Mouse (Mus musculus) frontal cortex, adult (tissue): Measurements from ENCODE around the gene Apof.
A peak's percentile ranks its signal among the peaks of the same experiment; 100 is the strongest.
"Not testable (repeated sequence)": the region's sequence is repeated elsewhere in the genome, so short reads cannot be mapped to it uniquely, and the experiment has no call there.

Experiments used
- ATAC-seq: cut with Nextera tagmentation; 2 replicates; pipeline ENCODE4 v1.9.2; 2017; ENCODE audit warnings: mild to moderate bottlenecking, moderate library complexity, mixed read lengths; ENCODE audit not compliant: low TSS enrichment

The Apof gene

GRCm38 (mm10) chr10:128258953-128259352 is 9.5 kb upstream of the Apof start:
- ATAC-seq = peak; percentile 34; the same call in 1 of the 2 replicates

GRCm38 (mm10) chr10:128259946-128260345 is 8.5 kb upstream of the Apof start:
- no peak for ATAC-seq

DNA sequence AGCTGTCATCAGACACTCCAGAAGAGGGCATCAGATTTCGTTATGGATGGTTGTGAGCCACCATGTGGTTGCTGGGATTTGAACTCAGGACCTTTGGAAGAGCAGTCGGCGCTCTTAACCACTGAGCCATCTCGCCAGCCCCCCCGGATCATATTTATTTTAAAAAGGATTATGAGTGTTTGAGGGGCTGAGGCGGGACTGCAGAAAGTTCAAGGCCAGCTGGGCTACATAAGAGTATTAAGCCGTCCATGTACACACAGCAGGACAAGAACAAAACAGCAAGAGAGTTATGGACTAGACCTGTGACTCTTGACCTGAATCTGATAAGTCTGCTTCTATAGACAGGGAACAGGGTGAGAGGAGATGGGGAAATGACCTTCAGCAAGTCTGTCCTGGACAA is 8.1 kb upstream of the Apof start:
- not testable (repeated sequence) for ATAC-seq

DNA sequence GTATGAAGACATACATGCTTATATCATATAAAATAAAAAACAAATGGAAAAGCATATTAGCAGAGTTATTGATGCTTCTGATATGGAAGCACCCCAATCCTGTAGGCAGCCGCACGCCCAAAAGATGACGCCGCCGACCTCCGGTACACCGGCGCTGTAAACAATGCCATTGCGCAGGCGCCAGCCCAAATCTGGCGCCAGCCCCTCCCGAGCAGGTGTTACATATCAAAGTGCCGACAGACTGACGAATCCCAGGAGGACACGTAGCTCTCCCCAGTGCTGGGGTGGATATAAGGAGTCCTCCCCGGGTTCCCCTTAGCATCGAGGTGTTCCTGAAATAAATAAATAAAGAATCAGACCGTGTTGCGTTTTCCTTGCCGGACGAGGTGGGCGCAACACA is 6.2 kb upstream of the Apof start:
- no peak for ATAC-seq

GRCm38 (mm10) chr10:128263393-128264310 is 4.8 kb upstream of the Apof start:
- ATAC-seq = peak; percentile 78; the same call in 1 of the 2 replicates

DNA sequence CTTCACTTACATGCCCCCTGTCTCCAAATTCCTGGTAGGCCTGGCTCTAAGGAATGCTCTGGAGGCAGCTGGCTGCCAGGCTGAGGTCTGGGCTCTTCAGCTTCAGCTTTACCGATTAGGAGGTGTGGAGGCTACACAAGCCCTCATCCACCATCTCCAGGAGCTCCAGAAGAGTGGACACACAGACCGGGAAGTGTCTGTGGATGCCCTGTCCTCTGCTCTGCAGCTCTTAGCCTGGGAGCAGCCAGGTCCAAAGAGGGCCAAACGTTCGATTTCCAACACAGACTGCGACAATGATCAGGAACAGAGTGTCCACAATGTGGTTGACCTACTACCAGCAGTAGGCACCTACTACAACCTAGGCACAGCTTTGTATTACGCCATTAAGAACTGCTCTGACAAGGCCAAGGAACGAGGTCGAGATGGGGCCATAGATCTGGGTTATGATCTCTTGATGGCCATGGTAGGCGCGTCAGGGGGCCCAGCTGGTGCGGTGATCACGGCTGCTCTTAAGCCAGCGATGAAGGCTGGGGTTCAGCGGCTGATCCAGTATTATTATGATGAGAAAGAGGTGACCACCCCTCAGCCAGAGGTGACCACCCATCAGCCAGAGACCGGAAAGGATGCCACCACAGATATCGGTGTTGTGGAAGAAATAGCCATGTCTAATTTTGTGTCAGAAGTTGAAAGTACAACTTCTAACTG is 887 bp downstream of the Apof start:
- no peak for ATAC-seq

GRCm38 (mm10) chr10:128270287-128270841 is 1.9 kb downstream of the Apof start, which contains the start of gene Stat2:
Stat2 (plus strand) TSS chr10:128270559.
- peak; percentile 100 for ATAC-seq

DNA sequence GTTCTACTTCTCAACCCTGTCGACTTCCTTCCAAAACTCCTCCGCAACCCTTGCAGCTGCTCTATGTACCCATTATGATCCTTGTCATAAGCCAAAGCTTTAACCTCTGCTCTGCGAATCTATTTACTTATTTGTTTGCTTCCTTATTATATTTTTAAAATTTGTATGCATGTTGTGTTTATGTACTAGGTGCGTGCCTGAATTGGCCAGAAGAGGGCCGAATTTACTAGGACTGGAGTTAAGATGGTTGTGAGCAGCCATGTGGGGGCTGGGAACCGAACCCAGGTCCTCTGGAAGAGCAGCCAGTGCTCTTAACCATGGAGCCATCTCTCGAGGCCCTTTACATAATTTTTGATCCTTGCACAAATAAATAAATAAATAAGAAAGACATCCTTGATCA is 2.4 kb downstream of the Apof start:
- ATAC-seq = no peak

DNA sequence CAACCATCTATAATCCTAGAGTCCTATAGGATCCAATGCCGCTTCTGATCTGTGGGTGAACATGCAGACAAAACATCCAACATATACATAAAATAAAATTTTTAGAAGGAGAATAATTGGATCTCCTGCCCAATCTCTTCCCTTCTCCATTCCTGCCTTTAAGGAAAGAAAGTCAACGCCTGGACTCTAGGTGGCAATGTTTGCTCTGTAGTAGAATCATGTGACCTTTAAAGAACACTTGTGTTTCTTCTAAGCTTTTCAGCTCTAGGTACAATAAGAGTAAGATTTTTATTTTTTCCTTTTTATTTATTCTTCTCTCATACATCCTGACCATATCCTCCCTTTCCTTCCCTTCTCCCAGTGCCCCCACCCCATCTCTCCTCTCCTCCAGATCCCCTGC is 3.4 kb downstream of the Apof start:
- ATAC-seq = no peak

GRCm38 (mm10) chr10:128272819-128273439 is 4.5 kb downstream of the Apof start:
- not testable (repeated sequence) for ATAC-seq

GRCm38 (mm10) chr10:128275374-128275773 is 6.9 kb downstream of the Apof start:
- ATAC-seq = not testable (repeated sequence)

DNA sequence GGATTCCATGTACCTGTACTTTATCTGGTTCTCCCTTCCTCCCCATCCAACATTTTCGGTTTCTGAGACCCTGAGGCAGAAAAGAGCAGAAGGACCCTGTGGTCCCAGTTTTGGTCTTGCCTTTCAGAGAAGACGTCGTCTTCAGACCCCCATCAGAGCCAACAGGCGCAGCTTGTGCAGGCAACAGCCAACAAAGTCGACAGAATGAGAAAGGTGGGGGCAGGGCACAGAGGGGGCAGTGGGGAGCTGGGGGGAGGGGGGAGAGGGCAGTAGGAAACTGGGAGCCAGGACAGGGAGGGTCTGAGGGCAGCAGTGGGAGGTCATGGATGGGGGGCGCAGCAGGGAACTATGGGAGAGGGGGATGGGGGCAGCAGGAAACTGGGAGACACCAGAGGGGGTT is 9.7 kb downstream of the Apof start:
- no peak for ATAC-seq

DNA sequence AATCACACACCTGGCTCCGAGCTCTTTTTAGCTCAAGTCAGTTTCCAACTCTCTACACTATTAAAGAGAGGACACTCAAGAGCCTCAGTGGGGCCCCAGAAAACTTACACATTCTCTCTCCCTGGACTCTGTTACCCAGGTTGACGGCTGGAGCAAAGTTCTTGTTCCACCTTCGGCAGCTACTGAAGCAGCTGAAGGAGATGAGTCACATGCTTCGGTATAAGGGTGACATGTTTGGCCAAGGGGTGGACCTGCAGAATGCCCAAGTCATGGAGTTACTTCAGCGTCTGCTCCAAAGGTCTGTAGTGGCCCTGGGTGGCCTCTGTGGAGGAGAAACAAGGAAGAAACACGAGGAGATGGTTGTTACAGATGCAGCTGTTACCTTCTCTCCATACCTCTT is 12.5 kb downstream of the Apof start:
- ATAC-seq = no peak

- ATAC-seq = no peak
Observed at GRCm38 (mm10) chr10:128281682-128282081, 13.2 kb downstream of the Apof start.

DNA sequence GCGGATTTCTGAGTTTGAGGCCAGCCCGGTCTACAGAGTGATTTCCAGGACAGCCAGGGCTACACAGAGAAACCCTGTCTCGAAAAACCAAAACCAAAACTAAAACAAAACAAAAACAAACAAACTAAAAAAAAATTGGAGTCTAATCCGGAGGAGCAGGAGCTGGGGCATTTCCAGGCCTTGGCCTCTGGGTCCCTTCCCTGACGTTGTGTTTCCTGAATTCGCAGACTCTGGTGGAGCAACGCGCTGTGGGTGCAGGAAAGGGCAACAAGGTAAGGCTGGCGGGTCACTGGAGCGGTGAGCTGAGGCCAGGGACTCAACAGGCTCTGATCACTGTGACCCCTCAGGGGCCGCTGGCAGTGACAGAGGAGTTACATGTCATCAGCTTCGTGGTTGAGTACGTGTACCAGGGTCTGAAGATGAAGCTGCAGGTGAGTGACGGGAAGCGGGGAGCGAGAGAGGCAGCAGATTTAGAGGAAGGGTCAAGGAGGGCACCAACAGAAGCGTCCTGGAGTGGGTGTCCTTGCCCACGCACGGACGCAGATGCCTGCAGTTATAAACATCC is 14.5 kb downstream of the Apof start:
- ATAC-seq = no peak

DNA sequence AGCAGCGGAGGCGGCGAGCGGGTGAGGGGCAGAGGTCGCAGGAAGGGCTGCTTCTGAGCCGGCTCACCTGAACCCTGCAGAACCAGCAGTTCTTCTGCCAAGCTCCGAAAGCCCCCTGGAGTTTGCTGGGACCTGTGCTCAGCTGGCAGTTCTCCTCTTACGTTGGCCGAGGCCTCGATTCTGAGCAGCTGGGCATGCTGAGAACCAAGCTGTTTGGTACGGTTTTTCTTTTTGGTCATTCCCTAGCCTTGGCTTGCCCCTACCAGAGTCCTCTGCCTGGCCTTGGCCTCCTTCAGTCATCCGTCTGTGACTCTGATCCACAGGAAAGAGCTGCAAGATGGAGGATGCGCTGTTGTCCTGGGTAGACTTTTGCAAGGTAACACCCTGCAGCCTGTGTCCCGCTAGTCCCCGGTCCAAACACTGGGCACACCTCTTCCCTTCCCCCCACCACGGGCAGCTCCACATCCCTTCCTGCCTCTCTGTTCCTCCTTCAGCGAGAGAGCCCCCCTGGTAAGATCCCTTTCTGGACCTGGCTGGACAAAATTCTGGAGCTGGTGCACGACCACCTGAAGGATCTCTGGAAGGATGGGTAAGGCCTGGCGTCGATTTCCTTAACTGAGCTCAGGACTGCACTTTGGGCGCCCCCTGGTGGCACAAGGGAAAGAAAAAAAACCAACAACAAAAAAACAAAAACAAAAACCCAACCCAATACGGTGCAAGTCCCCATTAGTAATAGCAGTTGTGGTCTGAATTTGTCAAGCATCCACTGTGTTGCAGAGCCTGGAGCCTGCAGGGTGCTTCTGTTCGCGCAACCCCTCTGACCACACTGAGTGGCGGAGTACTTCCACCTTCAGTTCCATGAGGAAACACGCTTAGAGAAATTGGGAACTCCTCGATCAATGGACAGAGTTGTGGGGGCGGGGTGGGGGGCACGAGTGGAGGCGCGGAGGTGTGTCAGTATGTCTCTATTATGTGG is 15.4 kb downstream of the Apof start:
- peak; percentile 34; the same call in 1 of the 2 replicates for ATAC-seq

- not testable (repeated sequence) for ATAC-seq
Observed at GRCm38 (mm10) chr10:128290594-128290993, 22.1 kb downstream of the Apof start.

- no peak for ATAC-seq
Observed at GRCm38 (mm10) chr10:128296370-128297090, 28.1 kb downstream of the Apof start.

DNA sequence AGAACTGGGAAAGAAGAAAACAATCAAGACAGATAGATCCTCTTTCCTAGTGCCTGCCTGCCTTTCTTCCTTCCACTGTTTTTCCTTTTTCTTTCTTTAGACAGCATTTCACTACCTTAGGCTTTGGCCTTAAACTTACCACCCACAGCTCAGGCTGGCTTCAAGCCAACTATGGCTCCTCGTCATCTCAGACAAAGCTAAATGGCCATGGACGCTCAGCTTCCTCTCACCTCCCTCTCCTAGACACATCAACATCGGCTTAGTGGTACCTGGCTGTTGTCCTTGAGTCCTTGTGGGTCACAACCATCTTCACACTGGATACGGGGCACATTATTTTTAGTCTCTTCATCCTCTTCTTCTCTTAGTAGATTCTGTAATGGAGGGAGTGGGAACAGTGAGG is 28.8 kb downstream of the Apof start:
- no peak for ATAC-seq

- ATAC-seq = no peak
Observed at GRCm38 (mm10) chr10:128297622-128298021, 29.2 kb downstream of the Apof start.
